Mouse (Mus musculus): ENCODE measurements around the gene Olfr1039.
"Not testable (repeated sequence)": the region's sequence is repeated elsewhere in the genome, so short reads cannot be mapped to it uniquely, and the experiment has no call there.

Gene Olfr1039

DNA sequence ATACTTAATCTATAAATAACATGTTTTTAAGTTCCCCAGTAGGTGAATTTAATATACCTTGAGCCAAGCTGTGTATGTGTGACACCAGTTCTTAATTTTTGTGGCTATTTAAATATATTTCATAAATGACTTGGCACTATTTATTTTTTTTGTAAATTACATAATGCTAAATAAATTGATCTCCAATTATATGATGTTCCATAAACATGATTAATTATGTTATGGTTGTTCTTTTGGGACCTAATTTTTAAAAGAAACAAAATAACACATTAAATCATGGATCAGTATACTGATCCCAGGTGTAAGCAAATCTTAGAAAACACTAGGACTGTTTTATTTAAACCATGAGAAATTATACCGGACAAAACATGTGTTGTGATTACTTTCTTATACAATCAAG lies at the start of gene Olfr1039:
Gene Olfr1039 (minus strand): TSS at position 101 of the 400 bp plus-strand sequence.
- DNase-seq: no peak

DNA sequence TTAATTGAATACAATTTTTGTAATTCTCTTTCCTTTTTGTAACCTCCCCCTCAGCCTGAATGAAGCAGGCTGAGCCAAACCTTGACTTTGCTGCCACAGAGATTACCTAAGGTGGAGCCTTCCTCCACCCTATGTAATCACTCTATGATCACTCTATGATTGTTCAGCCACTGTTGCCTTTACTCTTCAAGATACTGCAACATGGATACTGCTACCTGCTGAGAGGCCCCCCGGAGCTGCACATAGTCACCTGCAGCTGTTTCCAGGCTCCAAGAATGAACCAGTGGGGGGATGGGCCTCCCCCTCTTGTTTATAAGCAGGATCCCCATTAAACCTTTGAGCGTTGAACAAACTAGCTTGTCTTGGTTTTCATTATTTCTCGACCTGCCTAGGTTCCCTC lies 44.2 kb upstream of the Olfr1039 start:
- DNase-seq: no peak

GRCm38 (mm10) chr2:86177720-86178119 lies 42.0 kb upstream of the Olfr1039 start, which contains the start of gene Olfr1044:
TSS of gene Olfr1044 (minus strand) at chr2:86177820.
- no peak for DNase-seq

GRCm38 (mm10) chr2:86175422-86175821 lies 39.7 kb upstream of the Olfr1039 start:
- not testable (repeated sequence) for DNase-seq

DNA sequence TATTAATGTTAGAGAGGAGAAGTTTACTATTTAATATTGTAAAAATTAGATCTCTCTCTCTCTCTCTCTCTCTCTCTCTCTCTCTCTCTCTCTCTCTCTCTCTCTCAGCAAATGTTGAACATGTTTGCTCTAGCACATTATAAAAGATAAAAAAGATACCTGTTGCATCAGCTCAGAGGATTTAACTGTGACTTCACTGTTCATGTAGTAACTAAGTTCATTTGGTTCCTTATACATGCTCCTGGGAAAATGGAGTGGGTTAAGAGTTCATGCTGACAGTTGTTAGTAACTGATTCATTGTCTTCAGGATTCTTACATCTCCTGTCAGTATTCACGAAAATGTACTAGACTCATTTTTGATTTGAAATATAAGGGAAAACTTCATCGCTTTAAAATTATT lies 31.7 kb upstream of the Olfr1039 start, which contains the start of gene Olfr1043:
Gene Olfr1043 (minus strand): TSS at position 101 of the 400 bp plus-strand sequence.
- no peak for DNase-seq

DNA sequence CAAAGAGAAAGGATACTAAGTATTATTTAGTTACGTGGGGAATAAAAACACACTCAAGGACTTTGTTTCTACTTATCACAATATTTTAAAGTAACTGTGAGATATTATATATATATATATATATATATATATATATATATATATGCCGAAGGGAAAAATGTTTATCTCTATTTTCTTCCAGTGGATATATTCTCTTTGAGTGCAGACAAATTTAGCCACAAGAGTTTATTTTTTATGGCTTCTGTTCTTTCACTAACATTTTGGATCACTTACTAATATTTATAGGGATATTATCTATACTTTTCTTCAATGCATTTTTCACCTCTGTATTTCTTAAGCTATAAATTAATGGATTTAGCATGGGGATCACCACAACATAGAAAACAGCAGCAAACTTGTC lies 26.0 kb upstream of the Olfr1039 start, which contains the start of gene Olfr1042:
Gene Olfr1042 (minus strand): TSS at position 101 of the 400 bp plus-strand sequence.
- no peak for DNase-seq

DNA sequence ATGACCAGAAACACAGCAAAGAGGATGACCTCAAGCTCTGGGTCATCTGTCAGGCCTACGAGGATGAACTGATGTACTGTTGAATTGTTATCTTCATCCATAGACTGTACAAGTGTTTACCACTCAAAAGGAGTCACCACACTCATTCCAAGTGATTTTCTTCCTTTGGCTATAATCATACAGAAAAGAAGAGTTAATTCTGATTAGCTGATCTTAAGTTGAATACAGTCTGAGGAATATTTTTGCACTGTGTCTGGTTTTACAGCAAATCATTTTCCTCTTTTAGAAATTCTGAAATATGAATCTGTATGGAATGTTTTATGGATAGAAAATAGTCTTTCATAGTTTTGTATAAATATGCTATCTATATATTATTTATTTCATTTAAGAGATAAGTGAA lies 10.9 kb upstream of the Olfr1039 start, which contains the start of gene Olfr1040:
Gene Olfr1040 (minus strand): TSS at position 101 of the 400 bp plus-strand sequence.
- DNase-seq: no peak

GRCm38 (mm10) chr2:86087285-86087684 lies 48.4 kb downstream of the Olfr1039 start, which contains the start of gene Olfr1037:
TSS of gene Olfr1037 (minus strand) at chr2:86087385.
- DNase-seq: no peak

DNA sequence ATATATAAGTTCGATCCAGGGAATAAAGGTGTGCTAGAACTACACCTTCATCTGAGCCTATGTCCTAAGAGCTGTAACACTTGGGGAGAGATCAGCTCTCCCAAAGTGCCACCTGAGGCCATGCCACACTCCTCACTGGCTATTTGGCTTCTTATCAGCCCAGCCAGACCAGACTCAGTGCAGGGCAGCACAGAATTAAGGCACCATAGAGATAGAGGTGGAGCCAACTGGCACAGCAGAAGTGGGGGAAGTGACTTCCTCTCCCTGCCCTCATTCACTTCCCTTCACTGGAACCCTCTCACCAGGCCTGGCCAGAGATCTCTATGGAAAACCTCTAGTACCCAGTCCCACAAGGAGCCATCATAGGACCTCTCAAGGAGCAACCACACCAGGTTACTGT lies 55.2 kb downstream of the Olfr1039 start:
- not testable (repeated sequence) for DNase-seq

Data from kidney, adult 9 months (tissue).